Mouse (Mus musculus) G1E (cell line): ENCODE measurements around the gene Mecr.

Experiments
- CTCF ChIP-seq: IDR thresholded peaks from 2 replicates; pipeline ENCODE4 v1.5.1; 2012; ENCODE audit warnings: low read depth, low read length, inconsistent platforms, mixed read lengths
- GATA1 ChIP-seq: IDR thresholded peaks from 2 replicates; pipeline ENCODE4 v1.6.1; 2012; ENCODE audit warnings: borderline replicate concordance, low read length, inconsistent platforms, mixed read lengths
- POLR2AphosphoS5 ChIP-seq: IDR thresholded peaks from 2 replicates; pipeline ENCODE4 v1.6.1; 2012; ENCODE audit warnings: low read depth, low read length, inconsistent platforms; ENCODE audit not compliant: insufficient replicate concordance

GRCm38 (mm10) chr4:131796312-131797080, 46.8 kb upstream of the Mecr start:
- TF ChIP-seq CTCF (no peak), GATA1 (no peak), POLR2AphosphoS5 (no peak)
